Mouse (Mus musculus) layer of hippocampus, adult 2 months (tissue): ENCODE measurements around the gene Siah1a. TPM values are rescaled to one million over a fixed set of nuclear protein-coding genes. Genes with fewer than 3 reads are reported as not detected.

ENCODE experiments used
- DNase-seq, 2 experiments: peaks; one replicate each; pipeline ENCODE4 v3.0.0; 2022; ENCODE audit warnings: low spot score in 2 of 2
- H3K27ac ChIP-seq: fragments of 200-600 bp; 2 replicates; pipeline ENCODE4 v1.8.1; 2022
- H3K4me3 ChIP-seq: fragments of 200-600 bp; 2 replicates; pipeline ENCODE4 v1.8.1; 2022; ENCODE audit warnings: mild to moderate bottlenecking
- CTCF ChIP-seq: fragments of 200-600 bp; conservative IDR thresholded peaks from 2 replicates; pipeline ENCODE4 v1.8.1; 2022; ENCODE audit warnings: antibody characterized with exemption, mild to moderate bottlenecking, moderate library complexity
- total RNA-seq, 2 experiments: library from RNA; stranded (reverse); gene quantifications; 2 replicates each; pipeline ENCODE4 v1.2.3; 2021

The Siah1a gene
- total RNA-seq, 2 experiments from 2014 or later, result 31.8 to 35.8 TPM

- no peak overlapping the region for H3K27ac ChIP-seq
- no peak overlapping the region for H3K4me3 ChIP-seq
- no peak for TF ChIP-seq CTCF
- no peak for DNase-seq
These were observed 19.4 kb upstream of the Siah1a start for GRCm38 (mm10) chr8:86765155-86765554.

GRCm38 (mm10) chr8:86762806-86763205 lies 17.1 kb upstream of the Siah1a start:
- H3K27ac ChIP-seq, result no peak overlapping the region
- TF ChIP-seq CTCF, result no peak
- no peak for DNase-seq
- H3K4me3 ChIP-seq, result no peak overlapping the region

DNA sequence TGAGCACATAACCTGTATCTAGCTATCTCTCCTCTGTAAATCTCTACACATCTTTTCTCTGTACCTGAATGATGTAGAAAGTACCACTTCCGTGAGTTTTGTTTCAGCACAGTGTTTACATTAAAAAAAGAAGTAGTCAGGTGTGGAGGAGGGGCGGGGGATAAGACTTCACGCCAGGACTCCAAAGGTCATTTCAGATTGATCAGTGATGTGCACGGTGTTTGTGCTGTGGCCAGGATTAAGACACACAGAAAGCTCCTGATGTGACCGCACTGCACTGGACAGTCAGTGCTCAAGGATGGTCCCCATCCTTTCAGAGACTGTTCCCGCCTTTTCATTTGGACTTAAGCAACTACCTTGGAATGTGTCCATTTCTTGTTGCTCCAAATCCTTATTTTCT lies 15.0 kb upstream of the Siah1a start:
- Histone ChIP-seq H3K27ac (no peak overlapping the region), H3K4me3 (no peak overlapping the region)
- TF ChIP-seq CTCF, result no peak
- no peak for DNase-seq

- Histone ChIP-seq H3K27ac (no peak overlapping the region), H3K4me3 (no peak overlapping the region)
- DNase-seq, result no peak
- no peak for TF ChIP-seq CTCF
These were observed 13.4 kb upstream of the Siah1a start for GRCm38 (mm10) chr8:86759090-86759491.

GRCm38 (mm10) chr8:86758651-86759050 lies 12.9 kb upstream of the Siah1a start:
- H3K27ac ChIP-seq, result no peak overlapping the region; the same call in 1 of the 2 replicates
- H3K4me3 ChIP-seq, result no peak overlapping the region
- no peak for DNase-seq
- no peak for TF ChIP-seq CTCF

DNA sequence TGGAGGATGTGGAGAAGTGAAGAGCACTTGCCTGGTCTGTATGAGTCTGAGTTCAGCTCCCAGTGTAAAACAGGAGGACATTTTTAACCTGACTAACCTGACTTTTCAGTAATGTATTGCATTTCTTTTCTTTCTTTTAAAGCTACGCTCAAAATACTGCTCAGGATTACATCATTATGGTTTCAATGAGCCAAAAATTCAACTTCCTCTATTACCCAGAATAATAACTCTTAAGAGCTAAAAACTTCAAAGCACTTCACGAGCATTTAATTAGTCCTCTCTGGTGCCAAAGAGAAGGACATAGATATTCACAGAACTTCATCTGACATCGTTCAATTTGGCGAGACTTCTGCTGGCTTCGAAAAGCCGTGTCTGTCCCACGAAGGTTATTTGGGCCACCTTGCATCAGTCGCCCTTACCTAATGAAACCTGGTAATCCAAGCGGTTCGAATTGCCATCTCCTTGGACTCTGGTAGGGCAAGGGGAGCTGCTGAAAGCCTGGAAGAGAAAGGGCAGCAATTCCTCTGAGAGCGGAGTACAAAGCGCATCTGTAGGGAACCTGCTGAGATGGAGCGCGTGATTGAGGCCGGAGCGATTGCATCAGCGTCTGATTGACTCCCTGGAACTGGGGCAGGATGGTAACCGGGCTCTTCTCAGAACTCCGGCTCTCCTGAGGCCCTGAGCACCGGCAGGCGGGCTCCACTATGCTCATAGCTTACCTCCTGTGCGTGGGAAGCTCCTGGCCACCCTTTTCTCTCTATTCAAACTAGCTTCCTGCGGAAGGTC lies 11.4 kb upstream of the Siah1a start:
- no peak for DNase-seq
- peak overlapping the region; percentile 49 for H3K4me3 ChIP-seq
- H3K27ac ChIP-seq, result peak overlapping the region; percentile 49
- no peak for TF ChIP-seq CTCF

DNA sequence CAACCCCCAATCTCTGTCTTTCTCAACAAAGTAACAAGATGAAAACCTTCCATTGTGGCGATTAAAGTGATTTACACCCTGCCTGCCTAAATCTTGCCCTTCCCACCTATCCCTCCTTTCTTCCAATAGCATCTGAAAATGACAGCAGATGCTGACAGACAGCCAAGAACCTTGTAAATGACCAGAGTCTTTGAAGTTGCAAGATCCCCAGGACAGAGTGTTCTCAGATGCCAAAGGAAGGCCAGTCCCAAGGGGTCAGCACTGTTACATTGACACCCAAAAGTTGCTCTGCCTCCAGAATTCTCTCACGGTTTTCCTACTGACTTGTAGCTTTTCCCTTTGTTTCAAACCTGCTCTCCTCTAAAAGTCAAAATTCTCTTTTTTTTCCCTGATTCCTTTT lies 4.1 kb upstream of the Siah1a start:
- Histone ChIP-seq H3K27ac (no peak overlapping the region), H3K4me3 (no peak overlapping the region)
- DNase-seq, result no peak
- TF ChIP-seq CTCF, result no peak

- no peak for TF ChIP-seq CTCF
- Histone ChIP-seq H3K27ac (peak overlapping the region; percentile 99), H3K4me3 (peak overlapping the region; percentile 92)
- no peak for DNase-seq
These were observed 777 bp upstream of the Siah1a start for GRCm38 (mm10) chr8:86746511-86746910.

DNA sequence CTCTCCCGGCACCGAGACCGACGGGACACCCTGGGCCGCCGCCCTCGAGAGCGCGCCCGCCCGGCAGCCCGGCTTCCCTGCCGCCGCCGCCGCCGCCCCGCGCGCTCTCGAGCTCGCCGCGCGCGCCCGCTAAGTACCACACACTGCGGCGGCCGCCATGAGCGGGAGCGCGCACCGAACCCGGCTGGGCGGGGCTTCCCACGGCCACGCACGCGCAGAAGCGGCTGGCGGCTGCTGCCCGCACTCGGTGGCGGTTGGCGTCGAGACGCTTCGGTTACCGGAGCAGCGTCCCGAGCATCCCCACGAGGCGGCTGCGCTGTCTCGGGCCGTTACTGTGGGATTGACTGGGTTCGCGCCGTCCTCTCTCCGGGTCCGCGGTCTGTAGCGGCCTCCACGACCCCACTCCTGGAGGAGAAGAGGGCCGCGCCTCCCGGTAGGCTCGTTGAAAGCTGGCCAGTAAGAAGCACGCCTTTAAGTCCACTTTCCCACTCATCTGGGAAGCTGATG lies 254 bp upstream of the Siah1a start:
- DNase-seq, result peak; percentile 93 to 96
- H3K27ac ChIP-seq, result peak overlapping the region; percentile 99
- peak overlapping the region; percentile 92 for H3K4me3 ChIP-seq
- peak; percentile 24; the same call in 1 of the 2 replicates for TF ChIP-seq CTCF

- no peak for TF ChIP-seq CTCF
- peak overlapping the region; percentile 92 for H3K4me3 ChIP-seq
- H3K27ac ChIP-seq, result peak overlapping the region; percentile 99
- DNase-seq, result no peak
These were observed 1.2 kb downstream of the Siah1a start for GRCm38 (mm10) chr8:86744313-86745220.

DNA sequence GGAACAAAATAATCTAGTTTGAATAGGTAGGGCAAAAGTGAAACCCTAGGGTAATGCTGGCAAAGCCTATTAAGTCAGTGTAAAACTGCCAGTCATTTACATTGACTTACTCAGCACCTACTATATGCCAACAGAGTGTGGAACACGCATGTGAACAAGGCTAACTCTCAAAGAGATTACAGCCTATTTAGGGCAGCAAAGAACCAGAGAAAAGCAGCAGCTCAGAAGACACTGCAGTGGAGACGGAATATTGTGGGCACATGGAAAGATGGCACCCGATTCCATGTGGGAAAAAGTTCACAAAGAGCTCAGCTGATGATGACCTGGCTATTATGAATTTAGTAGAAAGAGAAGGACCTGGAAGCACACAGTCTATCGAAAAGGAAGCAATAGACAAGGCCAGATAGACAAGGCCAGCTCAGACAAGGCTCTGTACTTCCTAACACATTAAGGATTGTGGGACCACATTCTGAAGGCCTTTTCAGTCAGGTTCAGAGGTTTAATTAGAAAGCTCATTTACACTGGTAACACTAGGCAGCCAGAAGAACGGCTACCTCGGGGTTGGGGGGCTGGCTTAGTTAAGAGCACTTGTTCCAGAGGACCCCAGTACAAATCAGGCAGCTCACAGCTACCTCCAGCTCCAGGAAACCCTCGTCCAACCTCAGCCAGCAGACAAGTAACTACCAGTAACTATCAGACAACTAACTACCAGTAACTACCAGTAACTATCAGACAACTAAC lies 3.0 kb downstream of the Siah1a start:
- TF ChIP-seq CTCF, result no peak
- no peak for DNase-seq
- Histone ChIP-seq H3K27ac (peak overlapping the region; percentile 41; the same call in 1 of the 2 replicates), H3K4me3 (no peak overlapping the region)

- H3K27ac ChIP-seq, result peak overlapping the region; percentile 8; the same call in 1 of the 2 replicates
- no peak for DNase-seq
- no peak for TF ChIP-seq CTCF
- H3K4me3 ChIP-seq, result no peak overlapping the region
These were observed 4.1 kb downstream of the Siah1a start for GRCm38 (mm10) chr8:86741627-86742026.

DNA sequence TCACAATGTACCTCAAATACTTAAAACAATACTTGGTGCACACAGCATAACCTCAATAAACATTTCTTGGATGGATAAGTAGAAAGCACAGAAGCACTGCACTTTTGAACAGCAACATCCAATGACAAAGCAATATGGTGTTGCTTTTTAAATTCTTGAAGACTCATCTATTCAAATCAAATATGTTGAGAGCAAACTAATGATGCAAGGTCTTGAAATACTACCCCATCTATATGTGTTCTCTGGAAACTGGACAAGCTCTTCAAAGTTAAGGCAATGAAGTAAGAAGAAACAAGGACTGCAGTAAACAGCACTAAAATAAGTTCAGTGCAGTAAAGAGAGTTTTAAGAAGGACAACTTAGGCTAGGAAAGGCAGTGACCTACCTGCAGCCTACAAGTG lies 4.8 kb downstream of the Siah1a start:
- DNase-seq, result no peak
- no peak overlapping the region for H3K27ac ChIP-seq
- no peak for TF ChIP-seq CTCF
- no peak overlapping the region for H3K4me3 ChIP-seq
